Mouse (Mus musculus) erythroid progenitor cell, adult 5-6 weeks (primary cell): ENCODE data around the gene Exoc7. TPM values are rescaled to one million over a fixed set of nuclear protein-coding genes. Genes with fewer than 3 reads are reported as not detected.
"Not testable (repeated sequence)": the region's sequence is repeated elsewhere in the genome, so short reads cannot be mapped to it uniquely, and the experiment has no call there.

Experiments used
- ATAC-seq: replicated peaks from 2 replicates; pipeline ENCODE4 v1.8.0; 2016; ENCODE audit warnings: moderate number of reproducible peaks, mild to moderate bottlenecking, moderate TSS enrichment, inconsistent platforms; ENCODE audit not compliant: poor library complexity, low FRiP score, severe bottlenecking
- total RNA-seq, 2 experiments: library from RNA; stranded (forward) in 1 of 2; stranded (reverse) in 1 of 2; fragments of 150-400 nt in 1 of 2; fragments of 186-747, 209-891 nt in 1 of 2; gene quantifications; 2 replicates each; pipeline versions ENCODE4 v1.2.3 to v1.2.4; 2015 to 2017; ENCODE audit warnings: low replicate concordance in 2 of 2

Exoc7 gene
- total RNA-seq, 2 experiments from 2014 or later, result 8.4 to 57.7 TPM

- no peak for ATAC-seq
Observed at GRCm38 (mm10) chr11:116282089-116282488, 24.9 kb downstream of the Exoc7 start.

- ATAC-seq, result no peak
Observed at GRCm38 (mm10) chr11:116281671-116282070, 25.4 kb downstream of the Exoc7 start.

GRCm38 (mm10) chr11:116280751-116281663 lies 26.0 kb downstream of the Exoc7 start, which contains the start of gene Galr2:
Galr2 (plus strand) TSS chr11:116280939.
- ATAC-seq, result no peak

GRCm38 (mm10) chr11:116277184-116277583 lies 29.8 kb downstream of the Exoc7 start:
- not testable (repeated sequence) for ATAC-seq

- peak; percentile 97 for ATAC-seq
Observed at GRCm38 (mm10) chr11:116274045-116274666, 32.9 kb downstream of the Exoc7 start, which contains the start of gene Srp68. Srp68 (minus strand) TSS chr11:116274217.

GRCm38 (mm10) chr11:116273469-116274044 lies 33.5 kb downstream of the Exoc7 start:
- ATAC-seq, result peak; percentile 60

GRCm38 (mm10) chr11:116272589-116273468 lies 34.2 kb downstream of the Exoc7 start:
- no peak for ATAC-seq

GRCm38 (mm10) chr11:116269560-116269959 lies 37.5 kb downstream of the Exoc7 start:
- no peak for ATAC-seq

- no peak for ATAC-seq
Observed at GRCm38 (mm10) chr11:116268313-116268712, 38.7 kb downstream of the Exoc7 start.

GRCm38 (mm10) chr11:116267637-116268036 lies 39.4 kb downstream of the Exoc7 start:
- no peak for ATAC-seq

- ATAC-seq, result no peak
Observed at GRCm38 (mm10) chr11:116265850-116266249, 41.2 kb downstream of the Exoc7 start.

GRCm38 (mm10) chr11:116265352-116265751 lies 41.7 kb downstream of the Exoc7 start:
- ATAC-seq, result peak; percentile 96

- ATAC-seq, result no peak
Observed at GRCm38 (mm10) chr11:116260259-116260658, 46.8 kb downstream of the Exoc7 start.

GRCm38 (mm10) chr11:116259461-116259860 lies 47.6 kb downstream of the Exoc7 start:
- ATAC-seq, result 0 out of 2 replicates have a peak, but pooled peaks have one; percentile 26

- no peak for ATAC-seq
Observed at GRCm38 (mm10) chr11:116255982-116256675, 50.9 kb downstream of the Exoc7 start.

- ATAC-seq, result no peak
Observed at GRCm38 (mm10) chr11:116255090-116255981, 51.7 kb downstream of the Exoc7 start.

GRCm38 (mm10) chr11:116254627-116255026 lies 52.4 kb downstream of the Exoc7 start:
- no peak for ATAC-seq

- ATAC-seq, result no peak
Observed at GRCm38 (mm10) chr11:116253076-116253600, 53.9 kb downstream of the Exoc7 start.
